Comparison of ENCODE assay signal across 9 mouse cellular contexts in genomic region chr8:124758544-124758943, GRCm38 (mm10). TPM values are rescaled to one million over a fixed set of nuclear protein-coding genes. Genes with fewer than 3 reads are reported as not detected.
A peak's percentile ranks its signal among the peaks of the same experiment; 100 is the strongest.
DNase-seq lines count a peak whose midpoint lies in the region; ATAC-seq lines count a peak whose summit lies in the region.
"Had no signal": no experiment of that assay in that cellular context is flagged by ENCODE, and none has a peak within 500 bp of the region (broad histone marks: within the 10 kb centered on the region; RNA-seq: fewer than 3 reads in every experiment).

No protein-coding gene starts in this region.

- no peaks in the 10 kb centered on the region for H3K36me3 ChIP-seq in liver, embryonic 11.5 days (ENCODE audit: control insufficient read depth, insufficient read depth, low read length)
- no peaks in the 10 kb centered on the region for H3K36me3 ChIP-seq in splenic B cell, adult 2 months (ENCODE audit: control insufficient read depth, insufficient read depth, low read length, poor library complexity, severe bottlenecking)
- H3K36me3 ChIP-seq in forebrain, embryonic 10.5 days (replicated peaks), result no peaks in the 10 kb centered on the region
- H3K36me3 ChIP-seq in neural tube, embryonic 15.5 days, result no peaks in the 10 kb centered on the region
- H3K36me3 ChIP-seq: liver, embryonic 15.5 days had no signal

- WGBS in liver, embryonic 11.5 days, result 27% methylated on average over 3 of the region's 3 CpGs
- WGBS in forebrain, embryonic 10.5 days, result 51% methylated on average over 3 of the region's 3 CpGs
- 35% methylated on average over 3 of the region's 3 CpGs for WGBS in neural tube, embryonic 15.5 days

- H3K27ac ChIP-seq in liver, embryonic 11.5 days (ENCODE audit: low read depth, low read length), result no peak overlapping the region
- no peak overlapping the region for H3K27ac ChIP-seq in forebrain, embryonic 10.5 days
- no peak overlapping the region for H3K27ac ChIP-seq in neural tube, embryonic 15.5 days (replicated peaks)
- H3K27ac ChIP-seq: liver, embryonic 15.5 days had no signal

- peak; percentile 60 for DNase-seq in adrenal gland, postnatal 14 days
- no peak for DNase-seq in adrenal gland, postnatal 4 days (ENCODE audit: low spot score in 2 of 2)
- peak; percentile 36 for DNase-seq in liver
- no peak for DNase-seq in liver, embryonic 11.5 days (ENCODE audit: low spot score)
- DNase-seq in embryo, embryonic 11 days, result peak; percentile 39
- DNase-seq in splenic B cell, adult 2 months (ENCODE audit: low read depth, low spot score), result peak; percentile 49
- no peak for DNase-seq in forebrain, embryonic 10.5 days (ENCODE audit: extremely low spot score, low spot score)

- no peak overlapping the region for H3K4me2 ChIP-seq in liver, embryonic 11.5 days
- no peak overlapping the region for H3K4me2 ChIP-seq in neural tube, embryonic 15.5 days
- H3K4me2 ChIP-seq: liver, embryonic 15.5 days had no signal

- no peaks in the 10 kb centered on the region for H3K9me3 ChIP-seq in liver, embryonic 11.5 days (ENCODE audit: control insufficient read depth, low read length)
- no peaks in the 10 kb centered on the region for H3K9me3 ChIP-seq in forebrain, embryonic 10.5 days
- no peaks in the 10 kb centered on the region for H3K9me3 ChIP-seq in neural tube, embryonic 15.5 days (replicated peaks)
- H3K9me3 ChIP-seq: liver, embryonic 15.5 days had no signal

- no peak for ATAC-seq in liver, embryonic 11.5 days (replicated peaks; ENCODE audit: low FRiP score)
- no peak for ATAC-seq in neural tube, embryonic 15.5 days (ENCODE audit: low FRiP score)

- H3K4me1 ChIP-seq in liver, embryonic 11.5 days (replicated peaks; ENCODE audit: control insufficient read depth, insufficient read depth, low read length), result peaks cover 5% of the 10 kb centered on the region; the same call in 1 of the 2 replicates
- peaks cover 21% of the 10 kb centered on the region for H3K4me1 ChIP-seq in forebrain, embryonic 10.5 days
- 0 out of 2 replicates have a peak, but pooled peaks cover 6% of the 10 kb centered on the region for H3K4me1 ChIP-seq in neural tube, embryonic 15.5 days

- no peak overlapping the region for H3K4me3 ChIP-seq in liver, embryonic 11.5 days (ENCODE audit: low read depth, low read length)
- H3K4me3 ChIP-seq in forebrain, embryonic 10.5 days, result no peak overlapping the region
- H3K4me3 ChIP-seq in neural tube, embryonic 15.5 days (replicated peaks), result no peak overlapping the region
- H3K4me3 ChIP-seq: liver, embryonic 15.5 days had no signal

- H3K9ac ChIP-seq in liver, embryonic 11.5 days (ENCODE audit: low read depth, low read length), result no peak overlapping the region
- H3K9ac ChIP-seq in neural tube, embryonic 15.5 days (replicated peaks), result no peak overlapping the region
- H3K9ac ChIP-seq: liver, embryonic 15.5 days had no signal

- peaks cover 9% of the 10 kb centered on the region for H3K27me3 ChIP-seq in liver, embryonic 11.5 days (replicated peaks; ENCODE audit: control insufficient read depth, insufficient read depth, low read length)
- no peaks in the 10 kb centered on the region for H3K27me3 ChIP-seq in splenic B cell, adult 2 months (ENCODE audit: control insufficient read depth, insufficient read depth, low read length, poor library complexity, severe bottlenecking)
- H3K27me3 ChIP-seq in forebrain, embryonic 10.5 days (ENCODE audit: poor library complexity, severe bottlenecking), result peaks cover 23% of the 10 kb centered on the region
- peaks cover 10% of the 10 kb centered on the region; the same call in 1 of the 2 replicates for H3K27me3 ChIP-seq in neural tube, embryonic 15.5 days (replicated peaks)

RNA-seq across cellular contexts. Expression of gene Fam89a, which starts 6.9 kb away (rescaled TPM):
- total RNA-seq in adrenal gland, postnatal 14 days (2021), result 1.8 TPM in 2 replicates
- 1 to 10 TPM; 1.5 to 1.8 TPM for total RNA-seq in adrenal gland, postnatal 4 days (2021)
- polyA plus RNA-seq in liver, embryonic 11.5 days (2014; fragmentation: Nextera tagmentation; extraction: Ambion mirVana), result 3.6 and 3.8 TPM in 2 replicates
- 1.8 and 2.3 TPM in 2 replicates for polyA plus RNA-seq in forebrain, embryonic 10.5 days (2016; fragmentation: Nextera tagmentation; extraction: Ambion mirVana)
- polyA plus RNA-seq in neural tube, embryonic 15.5 days (2015; fragmentation: Nextera tagmentation; extraction: Ambion mirVana), result 3.8 and 5.1 TPM in 2 replicates

RNA-seq across cellular contexts. Expression of gene Trim67, which starts 34.3 kb away (rescaled TPM):
- total RNA-seq in adrenal gland, postnatal 14 days (2021), result 4.7 and 5.4 TPM in 2 replicates
- 1 to 10 TPM; 3.9 to 4.5 TPM for total RNA-seq in adrenal gland, postnatal 4 days (2021)
- polyA plus RNA-seq in liver, embryonic 11.5 days (2014; fragmentation: Nextera tagmentation; extraction: Ambion mirVana), result 0.05 TPM in 1 of 2 replicates, not detected in the other
- polyA plus RNA-seq in forebrain, embryonic 10.5 days (2016; fragmentation: Nextera tagmentation; extraction: Ambion mirVana), result 0.18 and 0.35 TPM in 2 replicates
- polyA plus RNA-seq in neural tube, embryonic 15.5 days (2015; fragmentation: Nextera tagmentation; extraction: Ambion mirVana), result 23.6 and 28.3 TPM in 2 replicates

RNA-seq across cellular contexts. Expression of gene Arv1, which starts 36.6 kb away (rescaled TPM):
- total RNA-seq in adrenal gland, postnatal 14 days (2021), result 9.6 and 12.4 TPM in 2 replicates
- total RNA-seq in adrenal gland, postnatal 4 days (2021), result 10 to 100 TPM; 20.0 to 20.9 TPM
- polyA plus RNA-seq in liver, embryonic 11.5 days (2014; fragmentation: Nextera tagmentation; extraction: Ambion mirVana), result 17.9 and 23.3 TPM in 2 replicates
- 32.6 and 40.3 TPM in 2 replicates for polyA plus RNA-seq in forebrain, embryonic 10.5 days (2016; fragmentation: Nextera tagmentation; extraction: Ambion mirVana)
- 28.2 and 30.6 TPM in 2 replicates for polyA plus RNA-seq in neural tube, embryonic 15.5 days (2015; fragmentation: Nextera tagmentation; extraction: Ambion mirVana)

RNA-seq across cellular contexts. Expression of gene Ttc13, which starts 36.8 kb away (rescaled TPM):
- 45.7 and 46.7 TPM in 2 replicates for total RNA-seq in adrenal gland, postnatal 14 days (2021)
- 10 to 100 TPM; 50.1 to 53.1 TPM for total RNA-seq in adrenal gland, postnatal 4 days (2021)
- polyA plus RNA-seq in liver, embryonic 11.5 days (2014; fragmentation: Nextera tagmentation; extraction: Ambion mirVana), result 49.8 and 51.9 TPM in 2 replicates
- polyA plus RNA-seq in forebrain, embryonic 10.5 days (2016; fragmentation: Nextera tagmentation; extraction: Ambion mirVana), result 50.1 and 51.8 TPM in 2 replicates
- polyA plus RNA-seq in neural tube, embryonic 15.5 days (2015; fragmentation: Nextera tagmentation; extraction: Ambion mirVana), result 57.5 and 62.9 TPM in 2 replicates

Comparison
In these comparisons a context has a peak if more than half of its experiments do, and no peak if none do; other contexts are left out.
1. DNase-seq: peak in adrenal gland, postnatal 14 days (single experiment), liver (single experiment), embryo, embryonic 11 days (single experiment) and splenic B cell, adult 2 months (single experiment); none in adrenal gland, postnatal 4 days (0 of 2), liver, embryonic 11.5 days (single experiment) and forebrain, embryonic 10.5 days (single experiment).
2. RNA of gene Trim67, which starts 34.3 kb away (polyA plus RNA-seq): 23.6 to 28.3 TPM in neural tube, embryonic 15.5 days; 0.18 to 0.35 TPM in forebrain, embryonic 10.5 days and 0.05 TPM in liver, embryonic 11.5 days; every median in the first group is over 10 times any median in the second.